Mouse (Mus musculus): ENCODE data around the gene Snrpa1.

DNA sequence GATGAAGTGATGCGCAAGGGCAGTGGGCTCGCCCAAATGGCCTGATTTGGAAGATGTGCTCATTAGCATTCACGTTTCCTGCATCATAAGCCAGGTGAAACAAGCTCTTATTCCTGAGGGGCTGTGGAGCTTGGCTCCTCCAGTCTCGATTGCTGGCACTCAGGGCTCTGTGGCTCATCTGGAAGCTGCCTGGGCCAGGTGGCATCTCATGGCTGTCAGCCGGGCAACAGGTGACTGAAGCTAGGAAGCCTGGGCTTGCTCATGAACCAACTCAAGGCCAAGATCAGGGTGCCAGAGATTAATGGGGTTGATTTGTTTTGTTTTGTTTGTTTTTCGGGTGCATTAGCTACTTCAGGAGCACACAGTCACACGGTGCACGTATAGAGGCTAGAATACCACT is 33.9 kb downstream of the Snrpa1 start:
- TF ChIP-seq CTCF (IDR thresholded peaks at IDR 0.05; ENCODE audit: low read depth, low read length) (no peak), GATA1 (IDR thresholded peaks at IDR 0.05; ENCODE audit: borderline replicate concordance, low read length) (no peak)
